Mouse (Mus musculus) CH12.LX (cell line): ENCODE results near the gene Pdk1. TPM values are rescaled to one million over a fixed set of nuclear protein-coding genes. Genes with fewer than 3 reads are reported as not detected.

Experiments
- DNase-seq: peaks from one replicate; pipeline ENCODE4 v3.0.0-alpha.2; 2013; ENCODE audit errors: extremely low read depth
- H3K27ac ChIP-seq: 2 replicates; pipeline ENCODE4 v1.5.1; 2012; ENCODE audit warnings: low read depth, mild to moderate bottlenecking, control low read depth, moderate library complexity; ENCODE audit not compliant: insufficient read depth
- H3K27me3 ChIP-seq: replicated peaks from 2 replicates; pipeline ENCODE3; 2012; ENCODE audit warnings: inconsistent platforms
- H3K36me3 ChIP-seq, 2 experiments: replicated peaks in 1 of 2; 2 replicates each; pipeline versions ENCODE3 to v1.6.1; 2012; ENCODE audit warnings: inconsistent platforms in 1 of 2, low read length in 1 of 2, mild to moderate bottlenecking in 1 of 2, mixed read lengths in 1 of 2, moderate library complexity in 1 of 2; ENCODE audit not compliant: control insufficient read depth in 1 of 2, insufficient read depth in 1 of 2
- H3K4me1 ChIP-seq, 2 experiments: 2 replicates each; pipeline ENCODE4 v1.6.1; 2012; ENCODE audit warnings: inconsistent platforms in 1 of 2, moderate library complexity in 1 of 2; ENCODE audit not compliant: insufficient read depth in 2 of 2, control insufficient read depth in 1 of 2
- H3K4me2 ChIP-seq: 2 replicates; pipeline ENCODE4 v1.6.1; 2012; ENCODE audit warnings: low read depth, mild to moderate bottlenecking, control low read depth; ENCODE audit not compliant: poor library complexity, insufficient read depth, severe bottlenecking
- H3K4me3 ChIP-seq, 3 experiments: fragments of 150-350 bp in 1 of 3; sonication (generic) in 1 of 3; replicated peaks in 1 of 3; 2 replicates each; pipeline versions ENCODE3 to v1.5.1; 2011 to 2012; ENCODE audit warnings: low read depth in 2 of 3, low read length in 2 of 3, mild to moderate bottlenecking in 2 of 3, moderate library complexity in 2 of 3, control low read depth in 1 of 3, improper control_type of control experiment in 1 of 3, inconsistent platforms in 1 of 3, mixed read lengths in 1 of 3; ENCODE audit not compliant: poor library complexity in 1 of 3
- H3K79me2 ChIP-seq: replicated peaks from 2 replicates; pipeline ENCODE4 v1.6.1; 2012; ENCODE audit warnings: mild to moderate bottlenecking, moderate library complexity; ENCODE audit not compliant: control insufficient read depth, poor library complexity, insufficient read depth, severe bottlenecking; ENCODE audit errors: extremely low read depth
- H3K9ac ChIP-seq: 2 replicates; pipeline ENCODE4 v1.6.1; 2012; ENCODE audit warnings: low read depth, mild to moderate bottlenecking, control low read depth, moderate library complexity; ENCODE audit not compliant: insufficient read depth
- H3K9me3 ChIP-seq: replicated peaks from 2 replicates; pipeline ENCODE3; 2012; ENCODE audit warnings: low read length, inconsistent platforms, mixed read lengths
- CHD1 ChIP-seq: IDR thresholded peaks from 2 replicates; pipeline ENCODE4 v1.6.1; 2012; ENCODE audit warnings: low read depth, low read length, improper control_type of control experiment, inconsistent platforms
- CHD2 ChIP-seq: IDR thresholded peaks from 2 replicates; pipeline ENCODE4 v1.6.1; 2011; ENCODE audit warnings: low read length, improper control_type of control experiment
- E2F4 ChIP-seq: IDR thresholded peaks from 2 replicates; pipeline ENCODE4 v1.6.1; 2011; ENCODE audit warnings: low read depth, low read length, improper control_type of control experiment; ENCODE audit not compliant: insufficient replicate concordance
- EP300 ChIP-seq: IDR thresholded peaks from 2 replicates; pipeline ENCODE4 v1.6.1; 2011; ENCODE audit warnings: low read length, improper control_type of control experiment
- GABPA ChIP-seq: IDR thresholded peaks from 2 replicates; pipeline ENCODE4 v1.6.1; 2012; ENCODE audit warnings: low read depth, low read length, improper control_type of control experiment, inconsistent platforms; ENCODE audit not compliant: insufficient replicate concordance
- HCFC1 ChIP-seq: IDR thresholded peaks from 2 replicates; pipeline ENCODE4 v1.6.1; 2012; ENCODE audit warnings: low read depth, mild to moderate bottlenecking, inconsistent platforms, low read length, improper control_type of control experiment
- IRF4 ChIP-seq: IDR thresholded peaks from 2 replicates; pipeline ENCODE4 v1.6.1; 2014; ENCODE audit warnings: low read depth, mild to moderate bottlenecking, inconsistent platforms, low read length, improper control_type of control experiment
- JUN ChIP-seq: IDR thresholded peaks from 2 replicates; pipeline ENCODE4 v1.6.1; 2011; ENCODE audit warnings: low read depth, mild to moderate bottlenecking, low read length, improper control_type of control experiment, moderate library complexity; ENCODE audit not compliant: insufficient read depth
- JUND ChIP-seq: conservative IDR thresholded peaks from 2 replicates; pipeline ENCODE4 v1.6.1; 2011; ENCODE audit warnings: low read depth, low read length, improper control_type of control experiment
- MAFK ChIP-seq: IDR thresholded peaks from 2 replicates; pipeline ENCODE4 v1.6.1; 2011; ENCODE audit warnings: low read length, improper control_type of control experiment; ENCODE audit not compliant: insufficient replicate concordance
- MAZ ChIP-seq: IDR thresholded peaks from 2 replicates; pipeline ENCODE4 v1.6.1; 2012; ENCODE audit warnings: low read depth, mild to moderate bottlenecking, inconsistent platforms, low read length, improper control_type of control experiment, moderate library complexity
- MXI1 ChIP-seq: IDR thresholded peaks from 2 replicates; pipeline ENCODE4 v1.6.1; 2011; ENCODE audit warnings: mild to moderate bottlenecking, low read depth, low read length, improper control_type of control experiment
- NELFE ChIP-seq: IDR thresholded peaks from 2 replicates; pipeline ENCODE4 v1.6.1; 2011; ENCODE audit warnings: low read depth, low read length, improper control_type of control experiment
- PAX5 ChIP-seq: IDR thresholded peaks from 2 replicates; pipeline ENCODE4 v1.6.1; 2012; ENCODE audit warnings: low read length, inconsistent platforms, mixed read lengths
- POLR2A ChIP-seq: IDR thresholded peaks from 2 replicates; pipeline ENCODE4 v1.6.1; 2011; ENCODE audit warnings: low read depth, mild to moderate bottlenecking, improper control_type of control experiment, low read length
- POLR2AphosphoS2 ChIP-seq: IDR thresholded peaks from 2 replicates; pipeline ENCODE4 v1.6.1; 2011; ENCODE audit warnings: low read depth, low read length, improper control_type of control experiment
- RAD21 ChIP-seq: IDR thresholded peaks from 2 replicates; pipeline ENCODE4 v1.6.1; 2011; ENCODE audit warnings: low read depth, mild to moderate bottlenecking, low read length, improper control_type of control experiment, moderate library complexity
- RCOR1 ChIP-seq: conservative IDR thresholded peaks from 2 replicates; pipeline ENCODE4 v1.6.1; 2012; ENCODE audit warnings: low read depth, mild to moderate bottlenecking, inconsistent platforms, low read length, improper control_type of control experiment
- SMC3 ChIP-seq: IDR thresholded peaks from 2 replicates; pipeline ENCODE4 v1.6.1; 2011; ENCODE audit warnings: low read depth, low read length, improper control_type of control experiment
- TBP ChIP-seq: conservative IDR thresholded peaks from 2 replicates; pipeline ENCODE4 v1.6.1; 2011; ENCODE audit warnings: low read depth, low read length, improper control_type of control experiment
- UBTF ChIP-seq: IDR thresholded peaks from 2 replicates; pipeline ENCODE4 v1.6.1; 2012; ENCODE audit warnings: low read depth, mild to moderate bottlenecking, inconsistent platforms, low read length, improper control_type of control experiment, moderate library complexity
- ZC3H11A ChIP-seq: IDR thresholded peaks from 2 replicates; pipeline ENCODE4 v1.6.1; 2012; ENCODE audit warnings: low read depth, mild to moderate bottlenecking, inconsistent platforms, low read length, improper control_type of control experiment
- ZKSCAN1 ChIP-seq: IDR thresholded peaks from 2 replicates; pipeline ENCODE4 v1.6.1; 2012; ENCODE audit warnings: low read depth, inconsistent platforms, low read length, improper control_type of control experiment, borderline replicate concordance
- ZMIZ1 ChIP-seq: IDR thresholded peaks from 2 replicates; pipeline ENCODE4 v1.6.1; 2012; ENCODE audit warnings: low read depth, mild to moderate bottlenecking, inconsistent platforms, low read length, improper control_type of control experiment
- dilution Hi-C: fragments of 300-500 bp; cut with MboI; formaldehyde crosslinking; loops from 2 replicates; pipeline ENCODE4 v1.14.3; 2020; ENCODE audit warnings: low sequenced_read_pairs; ENCODE audit not compliant: extremely low pct_unique_long_range_greater_than_20kb, extremely low pct_ligation_motif_present
- in situ Hi-C: fragments of 300-500 bp; cut with MboI; formaldehyde crosslinking; loops from 3 replicates; pipeline ENCODE4 v1.14.3; 2019; ENCODE audit warnings: low sequenced_read_pairs, low pct_ligation_motif_present, low pct_unique_long_range_greater_than_20kb, mixed read lengths
- polyA plus RNA-seq: library from polyadenylated mRNA; unstranded; fragments of >175 nt; gene quantifications from 2 replicates; pipeline ENCODE4 v1.2.1, GENCODE M21; 2012; ENCODE audit warnings: low read depth; ENCODE audit not compliant: insufficient read length
- total RNA-seq, 2 experiments: library from RNA; depleted of rRNA; stranded (reverse); fragments of 300-350 nt in 1 of 2; fragments of >200 nt in 1 of 2; gene quantifications; 2 replicates each; pipeline ENCODE4 v1.2.3; 2012 to 2014

Pdk1 gene
- total and polyA plus RNA-seq, 3 experiments = 35.9 to 78.5 (median 59.9) TPM

DNA sequence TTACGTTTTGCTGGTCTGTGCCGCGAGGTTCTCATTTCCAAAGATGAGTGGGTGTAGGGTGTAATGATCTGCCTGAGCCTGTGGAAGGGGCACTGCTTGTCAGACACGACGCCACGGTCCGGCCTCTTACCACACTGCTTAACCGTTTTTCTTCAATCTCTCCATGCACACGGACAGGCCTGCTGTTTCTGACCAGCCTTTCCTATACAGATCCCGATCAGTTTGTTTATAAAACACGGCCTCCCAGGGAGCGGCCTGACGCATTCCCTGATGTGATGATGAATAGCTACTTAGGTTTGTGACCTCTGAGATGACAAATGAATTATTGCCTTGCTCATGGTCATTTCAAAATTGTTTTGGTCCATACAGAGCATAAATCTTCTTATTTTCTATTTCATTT lies 48.9 kb upstream of the Pdk1 start:
- Histone ChIP-seq H3K36me3 (peaks cover 0 to 22% of the 10 kb centered on the region in 2 experiments), H3K27ac (no peak overlapping the region), H3K4me3 (no peak overlapping the region), H3K9ac (no peak overlapping the region), H3K9me3 (no peaks in the 10 kb centered on the region), H3K4me1 (no peaks in the 10 kb centered on the region), H3K27me3 (no peaks in the 10 kb centered on the region), H3K4me2 (no peak overlapping the region), H3K79me2 (no peaks in the 10 kb centered on the region)
- dilution Hi-C loops (no loop called here), in situ Hi-C loops (no loop called here)
- no peak for DNase-seq
- TF ChIP-seq CHD1 (no peak), RAD21 (no peak), POLR2A (no peak), JUND (no peak), CHD2 (no peak), TBP (no peak), MAZ (no peak), ZC3H11A (no peak), HCFC1 (no peak), MAFK (no peak), RCOR1 (no peak), ZKSCAN1 (no peak), POLR2AphosphoS2 (no peak), E2F4 (no peak), UBTF (no peak), JUN (no peak)

DNA sequence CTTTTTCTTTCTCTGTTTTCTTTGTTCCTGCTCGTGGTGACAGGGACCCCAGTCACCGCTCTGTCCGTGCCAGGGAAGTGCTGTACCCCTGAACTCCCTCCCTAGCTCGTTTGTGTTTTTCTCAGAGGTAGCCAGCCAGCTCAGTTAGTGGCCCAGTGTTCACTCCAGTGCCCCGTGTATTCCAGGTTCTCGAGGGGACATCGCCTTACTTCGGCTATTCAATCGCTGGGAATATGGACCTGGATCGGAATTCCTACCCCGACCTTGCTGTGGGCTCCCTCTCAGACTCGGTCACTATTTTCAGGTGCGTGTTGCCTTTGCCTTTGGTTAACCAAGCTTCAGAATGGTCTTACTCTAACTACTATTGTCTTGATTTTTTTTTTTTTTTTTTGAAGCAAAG lies 45.3 kb upstream of the Pdk1 start:
- Histone ChIP-seq H3K27me3 (no peaks in the 10 kb centered on the region), H3K9ac (no peak overlapping the region), H3K36me3 (peaks cover 0 to 15% of the 10 kb centered on the region in 2 experiments), H3K4me1 (peaks cover 0 to 8% of the 10 kb centered on the region in 2 experiments; a peak in 2 of 4 replicates), H3K4me2 (no peak overlapping the region), H3K27ac (no peak overlapping the region), H3K4me3 (no peak overlapping the region), H3K9me3 (no peaks in the 10 kb centered on the region)
- dilution Hi-C loops = no loop called here
- DNase-seq = no peak
- TF ChIP-seq ZMIZ1 (no peak), MXI1 (no peak), RCOR1 (no peak), SMC3 (no peak), IRF4 (no peak), MAFK (no peak), ZC3H11A (no peak), POLR2A (no peak), TBP (no peak), PAX5 (no peak), NELFE (no peak), MAZ (no peak), CHD1 (no peak), EP300 (no peak), GABPA (no peak), RAD21 (no peak)
- TF ChIP-seq, all 38 proteins: peak for 0
- no peaks in the 10 kb centered on the region for H3K79me2 ChIP-seq
- in situ Hi-C loops = no loop called here
